Mouse (Mus musculus) gastrocnemius, postnatal 4 days (tissue): ENCODE data around the gene Ssu72. TPM values are rescaled to one million over a fixed set of nuclear protein-coding genes. Genes with fewer than 3 reads are reported as not detected.

Experiments
- DNase-seq, 2 experiments: peaks; one replicate each; pipeline ENCODE4 v3.0.0; 2021 to 2022; ENCODE audit warnings: low spot score in 2 of 2, mixed read lengths in 2 of 2
- total RNA-seq, 2 experiments: library from RNA; stranded (reverse); gene quantifications; 2 replicates each; pipeline ENCODE4 v1.2.3; 2021

The Ssu72 gene
- total RNA-seq, 2 experiments from 2014 or later, result 61.5 to 63.0 TPM

DNA sequence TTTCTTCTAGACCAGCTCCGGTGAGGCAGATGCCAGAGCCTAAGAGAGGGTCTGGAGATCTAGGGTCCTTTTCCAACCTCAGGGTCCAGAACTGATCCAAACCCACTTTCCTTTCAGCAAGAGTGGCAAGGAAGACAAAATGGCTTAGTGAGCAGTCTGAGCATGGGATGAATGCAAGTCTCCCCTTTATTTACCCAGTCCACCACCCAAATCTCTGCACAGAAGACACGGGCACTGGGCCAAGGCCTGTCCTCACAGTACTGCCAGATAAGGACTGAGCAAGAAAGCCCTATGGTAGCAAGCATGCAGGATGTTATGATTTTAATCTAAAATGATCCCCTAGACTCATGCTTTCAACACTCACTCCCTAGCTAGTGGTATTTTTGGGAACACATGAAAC, 73.2 kb downstream of the Ssu72 start:
- DNase-seq, result no peak

- no peak for DNase-seq
These were observed 74.9 kb downstream of the Ssu72 start for GRCm38 (mm10) chr4:155779498-155779897.

- DNase-seq, result peak; percentile 60 to 86
These were observed 76.3 kb downstream of the Ssu72 start for GRCm38 (mm10) chr4:155780895-155781294.

Other genes with a start within 250 kb of the Ssu72 start
- 10 to 100 TPM; 65.3 to 85.5 TPM for gene Tmem52, start 235.7 kb upstream of the Ssu72 start, total RNA-seq
- gene Gnb1, start 213.4 kb upstream of the Ssu72 start, total RNA-seq, result 100 to 1,000 TPM; 272 to 286 TPM
- gene Nadk, start 142.4 kb upstream of the Ssu72 start, total RNA-seq, result 10 to 100 TPM; 31.8 to 33.1 TPM
- 10 to 100 TPM; 12.0 to 13.0 TPM for gene Slc35e2, start 103.4 kb upstream of the Ssu72 start, total RNA-seq
- 10 to 100 TPM; 35.8 to 44.0 TPM for gene Cdk11b, start 79.9 kb upstream of the Ssu72 start, total RNA-seq
- not detected for gene Gm10563, start 59.4 kb upstream of the Ssu72 start, total RNA-seq
- 10 to 100 TPM; 30.1 to 37.9 TPM for gene Mmp23, start 51.4 kb upstream of the Ssu72 start, total RNA-seq
- gene Mib2, start 35.6 kb upstream of the Ssu72 start, total RNA-seq, result 10 to 100 TPM; 25.9 to 27.1 TPM
- gene Fndc10, start 10.5 kb upstream of the Ssu72 start, total RNA-seq, result 10 to 100 TPM in 1 of 2 experiments, 1 to 10 TPM in 1; 9.8 to 10.4 TPM
- gene Tmem240, start 30.0 kb downstream of the Ssu72 start, total RNA-seq, result 1 to 10 TPM; 1.3 to 1.5 TPM
- 10 to 100 TPM; 44.4 to 46.1 TPM for gene Atad3a, start 56.3 kb downstream of the Ssu72 start, total RNA-seq
- gene Vwa1, start 69.9 kb downstream of the Ssu72 start, total RNA-seq, result 10 to 100 TPM; 23.4 to 26.4 TPM
- gene Tmem88b, start 81.1 kb downstream of the Ssu72 start, total RNA-seq, result 1 to 10 TPM; 3.8 to 5.1 TPM
- under 1 TPM in 1 of 2 experiments, not detected in 1; 0.39 TPM for gene Ankrd65, start 85.6 kb downstream of the Ssu72 start, total RNA-seq
- 10 to 100 TPM; 61.5 to 67.5 TPM for gene Mrpl20, start 98.1 kb downstream of the Ssu72 start, total RNA-seq
- gene Ccnl2, start 107.7 kb downstream of the Ssu72 start, total RNA-seq, result 10 to 100 TPM; 58.0 to 71.0 TPM
- gene Aurkaip1, start 126.5 kb downstream of the Ssu72 start, total RNA-seq, result 10 to 100 TPM; 80.6 to 80.9 TPM
- gene Mxra8, start 134.9 kb downstream of the Ssu72 start, total RNA-seq, result 100 to 1,000 TPM; 138 to 147 TPM
- gene Dvl1, start 142.6 kb downstream of the Ssu72 start, total RNA-seq, result 10 to 100 TPM; 82.1 to 85.1 TPM
- gene Tas1r3, start 158.6 kb downstream of the Ssu72 start, total RNA-seq, result under 1 TPM; 0.26 to 0.34 TPM
- 10 to 100 TPM; 14.0 to 17.6 TPM for gene Cptp, start 164.6 kb downstream of the Ssu72 start, total RNA-seq
- gene Ints11, start 164.7 kb downstream of the Ssu72 start, total RNA-seq, result 10 to 100 TPM; 22.0 to 25.2 TPM
- gene Pusl1, start 187.0 kb downstream of the Ssu72 start, total RNA-seq, result 10 to 100 TPM; 27.4 to 30.1 TPM
- 10 to 100 TPM; 30.1 to 31.6 TPM for gene Acap3, start 187.0 kb downstream of the Ssu72 start, total RNA-seq
- 10 to 100 TPM; 59.6 to 74.0 TPM for gene Ube2j2, start 239.0 kb downstream of the Ssu72 start, total RNA-seq